Mouse (Mus musculus): ENCODE results near the gene Cars2.

GRCm38 (mm10) chr8:11547063-11547462 is 3.5 kb downstream of the Cars2 start:
- no peak for TF ChIP-seq POLR2A (IDR thresholded peaks at IDR 0.05; ENCODE audit: low read depth, low read length)
- TF ChIP-seq ETS1 (conservative IDR thresholded peaks at IDR 0.05; ENCODE audit: low read depth, low read length) = no peak
- TF ChIP-seq CTCF (conservative IDR thresholded peaks at IDR 0.05 in 1 of 2, IDR thresholded peaks at IDR 0.05 in 1 of 2; ENCODE audit: low read depth in 2 of 2, low read length in 2 of 2) = peak in 1 of 2 experiments; percentile 66; a peak in 2 of 4 replicates
- no peak for TF ChIP-seq MAFK (IDR thresholded peaks at IDR 0.05; ENCODE audit: insufficient replicate concordance, low read length)
- TF ChIP-seq MAX (IDR thresholded peaks at IDR 0.05; ENCODE audit: low read length) = no peak
- TF ChIP-seq MEF2A (IDR thresholded peaks at IDR 0.05; ENCODE audit: borderline replicate concordance, low read depth, low read length) = no peak

All from CH12.LX (cell line).